Mouse (Mus musculus) thymus, adult 2 months (tissue): ENCODE data around the gene Fam160a2. TPM values are rescaled to one million over a fixed set of nuclear protein-coding genes. Genes with fewer than 3 reads are reported as not detected.
"Not testable (repeated sequence)": the region's sequence is repeated elsewhere in the genome, so short reads cannot be mapped to it uniquely, and the experiment has no call there.

Source experiments
- DNase-seq: peaks from one replicate; pipeline ENCODE4 v3.0.0; 2021
- H3K27ac ChIP-seq: fragments of 200-500 bp; 2 replicates; pipeline ENCODE4 v1.5.1; 2012; ENCODE audit warnings: low read length, control low read depth; ENCODE audit not compliant: control insufficient read depth, insufficient read depth
- H3K27me3 ChIP-seq: fragments of 200-500 bp; 2 replicates; pipeline ENCODE4 v1.6.1; 2012; ENCODE audit warnings: mild to moderate bottlenecking, low read length, moderate library complexity, mixed read lengths; ENCODE audit not compliant: control insufficient read depth, insufficient read depth
- H3K36me3 ChIP-seq: fragments of 200-500 bp; 2 replicates; pipeline ENCODE4 v1.6.1; 2012; ENCODE audit warnings: mild to moderate bottlenecking, low read length, moderate library complexity; ENCODE audit not compliant: control insufficient read depth, insufficient read depth
- H3K4me1 ChIP-seq: fragments of 200-500 bp; replicated peaks from 2 replicates; pipeline ENCODE4 v1.6.1; 2012; ENCODE audit warnings: low read length; ENCODE audit not compliant: control insufficient read depth, insufficient read depth
- H3K4me3 ChIP-seq: fragments of 200-500 bp; 2 replicates; pipeline ENCODE4 v1.5.1; 2012; ENCODE audit warnings: mild to moderate bottlenecking, low read length, control low read depth, moderate library complexity; ENCODE audit not compliant: control insufficient read depth, insufficient read depth
- CTCF ChIP-seq: fragments of 200-500 bp; IDR thresholded peaks from 2 replicates; pipeline ENCODE4 v1.5.1; 2012; ENCODE audit warnings: mild to moderate bottlenecking, control low read depth, low read length, moderate library complexity, borderline replicate concordance; ENCODE audit not compliant: control insufficient read depth, poor library complexity, insufficient read depth; ENCODE audit errors: extremely low read depth
- POLR2A ChIP-seq: fragments of 200-500 bp; IDR thresholded peaks from 2 replicates; pipeline ENCODE4 v1.6.1; 2012; ENCODE audit warnings: mild to moderate bottlenecking, low read length, control low read depth, moderate library complexity; ENCODE audit not compliant: control insufficient read depth, poor library complexity, insufficient read depth; ENCODE audit errors: extremely low read depth
- WGBS: fragments of 180-500 bp; shearing (Covaris S2); methylation state at CpG from one replicate; pipeline ENCODE4 v1.1.7; 2018; 5-methylcytosine and 5-hydroxymethylcytosine counted together
- polyA plus RNA-seq: library from polyadenylated mRNA; depleted of rRNA; stranded (reverse); fragments of >200 nt; gene quantifications from 2 replicates; pipeline ENCODE4 v1.2.3, GENCODE M21; 2012

The Fam160a2 gene
- polyA plus RNA-seq, 1 experiment = 52.6 TPM

GRCm38 (mm10) chr7:105373976-105374375 is 25.9 kb downstream of the Fam160a2 start:
- DNase-seq = no peak
- Histone ChIP-seq H3K27ac (no peak overlapping the region), H3K27me3 (no peaks in the 10 kb centered on the region), H3K36me3 (peaks cover 5% of the 10 kb centered on the region; the same call in 1 of the 2 replicates), H3K4me3 (no peak overlapping the region), H3K4me1 (no peaks in the 10 kb centered on the region)
- no peak for TF ChIP-seq CTCF
- TF ChIP-seq POLR2A = no peak
- 94% methylated on average over 3 of the region's 3 CpGs for WGBS

- no peak for DNase-seq
- 74% methylated on average over 4 of the region's 4 CpGs for WGBS
- Histone ChIP-seq H3K27ac (no peak overlapping the region), H3K27me3 (no peaks in the 10 kb centered on the region), H3K4me1 (no peaks in the 10 kb centered on the region), H3K36me3 (peaks cover 4% of the 10 kb centered on the region; the same call in 1 of the 2 replicates), H3K4me3 (no peak overlapping the region)
- no peak for TF ChIP-seq POLR2A
- no peak for TF ChIP-seq CTCF
Measured at GRCm38 (mm10) chr7:105373509-105373908, 26.3 kb downstream of the Fam160a2 start.

GRCm38 (mm10) chr7:105372912-105373311 is 26.9 kb downstream of the Fam160a2 start:
- no peak overlapping the region for H3K27ac ChIP-seq
- H3K4me3 ChIP-seq = no peak overlapping the region
- 11% methylated on average over 1 of the region's 1 CpGs for WGBS
- no peak for DNase-seq
- no peaks in the 10 kb centered on the region for H3K4me1 ChIP-seq
- H3K36me3 ChIP-seq = no peaks in the 10 kb centered on the region
- no peaks in the 10 kb centered on the region for H3K27me3 ChIP-seq
- TF ChIP-seq CTCF (no peak), POLR2A (no peak)

GRCm38 (mm10) chr7:105368521-105368920 is 31.3 kb downstream of the Fam160a2 start:
- no peak for DNase-seq
- H3K27me3 ChIP-seq = no peaks in the 10 kb centered on the region
- H3K36me3 ChIP-seq = no peaks in the 10 kb centered on the region
- H3K4me1 ChIP-seq = no peaks in the 10 kb centered on the region
- H3K4me3 ChIP-seq = no peak overlapping the region
- no peak overlapping the region for H3K27ac ChIP-seq
- 97% methylated on average over 4 of the region's 4 CpGs for WGBS
- no peak for TF ChIP-seq CTCF
- no peak for TF ChIP-seq POLR2A

GRCm38 (mm10) chr7:105367930-105368329 is 31.9 kb downstream of the Fam160a2 start, which contains the start of gene Olfr692:
Olfr692 (plus strand) TSS chr7:105368230.
- Histone ChIP-seq H3K4me1 (no peaks in the 10 kb centered on the region), H3K36me3 (no peaks in the 10 kb centered on the region), H3K4me3 (no peak within 1 kb of the TSS), H3K27me3 (no peaks in the 10 kb centered on the region), H3K27ac (no peak within 1 kb of the TSS)
- DNase-seq = no peak
- TF ChIP-seq CTCF = no peak
- no peak for TF ChIP-seq POLR2A
- 97% methylated on average over 1 of the region's 1 CpGs for WGBS

GRCm38 (mm10) chr7:105367268-105367667 is 32.6 kb downstream of the Fam160a2 start:
- WGBS = 85% methylated on average over 5 of the region's 5 CpGs

GRCm38 (mm10) chr7:105361713-105362112 is 38.1 kb downstream of the Fam160a2 start:
- H3K27ac ChIP-seq = no peak overlapping the region
- no peak for DNase-seq
- no peak for TF ChIP-seq CTCF
- no peak for TF ChIP-seq POLR2A
- no peak overlapping the region for H3K4me3 ChIP-seq
- WGBS = 91% methylated on average over 2 of the region's 2 CpGs
- no peaks in the 10 kb centered on the region for H3K27me3 ChIP-seq
- H3K36me3 ChIP-seq = no peaks in the 10 kb centered on the region
- H3K4me1 ChIP-seq = no peaks in the 10 kb centered on the region

More at GRCm38 (mm10) chr7:105367268-105367667, 32.6 kb downstream of the Fam160a2 start:
- no peak overlapping the region for H3K27ac ChIP-seq
- TF ChIP-seq POLR2A (no peak), CTCF (no peak)
- no peaks in the 10 kb centered on the region for H3K36me3 ChIP-seq
- no peaks in the 10 kb centered on the region for H3K4me1 ChIP-seq
- H3K27me3 ChIP-seq = no peaks in the 10 kb centered on the region
- no peak overlapping the region for H3K4me3 ChIP-seq
- DNase-seq = no peak

GRCm38 (mm10) chr7:105356487-105356886 is 43.4 kb downstream of the Fam160a2 start:
- not testable (repeated sequence) for H3K36me3 ChIP-seq

GRCm38 (mm10) chr7:105356064-105356463 is 43.8 kb downstream of the Fam160a2 start:
- not testable (repeated sequence) for DNase-seq, H3K4me3 ChIP-seq, H3K27me3 ChIP-seq, H3K4me1 ChIP-seq, H3K27ac ChIP-seq, H3K36me3 ChIP-seq
- no CpG with 5 or more reads among the region's 5 CpGs for WGBS

More at GRCm38 (mm10) chr7:105356487-105356886, 43.4 kb downstream of the Fam160a2 start:
- DNase-seq, H3K27ac ChIP-seq, H3K4me3 ChIP-seq, H3K27me3 ChIP-seq, H3K4me1 ChIP-seq: not testable (repeated sequence)
- WGBS = 98% methylated on average over 1 of the region's 2 CpGs
